Mouse (Mus musculus): Measurements from ENCODE around the gene Scarb1.

Scarb1 gene

GRCm38 (mm10) chr5:125232443-125232979 is 108.4 kb downstream of the Scarb1 start:
- DNase-seq = no peak

- DNase-seq = no peak
These were observed 110.4 kb downstream of the Scarb1 start for GRCm38 (mm10) chr5:125230463-125230862.

GRCm38 (mm10) chr5:125229097-125229496 is 111.8 kb downstream of the Scarb1 start:
- no peak for DNase-seq

GRCm38 (mm10) chr5:125227699-125228098 is 113.2 kb downstream of the Scarb1 start:
- no peak for DNase-seq
